Mouse (Mus musculus) embryo, embryonic 9.5 days (tissue): ENCODE results near the gene Ccdc153.
A peak's percentile ranks its signal among the peaks of the same experiment; 100 is the strongest.

ENCODE experiments used
- DNase-seq: peaks from one replicate; pipeline ENCODE4 v3.0.0-alpha.2; 2017; ENCODE audit errors: extremely low spot score

The Ccdc153 gene

DNA sequence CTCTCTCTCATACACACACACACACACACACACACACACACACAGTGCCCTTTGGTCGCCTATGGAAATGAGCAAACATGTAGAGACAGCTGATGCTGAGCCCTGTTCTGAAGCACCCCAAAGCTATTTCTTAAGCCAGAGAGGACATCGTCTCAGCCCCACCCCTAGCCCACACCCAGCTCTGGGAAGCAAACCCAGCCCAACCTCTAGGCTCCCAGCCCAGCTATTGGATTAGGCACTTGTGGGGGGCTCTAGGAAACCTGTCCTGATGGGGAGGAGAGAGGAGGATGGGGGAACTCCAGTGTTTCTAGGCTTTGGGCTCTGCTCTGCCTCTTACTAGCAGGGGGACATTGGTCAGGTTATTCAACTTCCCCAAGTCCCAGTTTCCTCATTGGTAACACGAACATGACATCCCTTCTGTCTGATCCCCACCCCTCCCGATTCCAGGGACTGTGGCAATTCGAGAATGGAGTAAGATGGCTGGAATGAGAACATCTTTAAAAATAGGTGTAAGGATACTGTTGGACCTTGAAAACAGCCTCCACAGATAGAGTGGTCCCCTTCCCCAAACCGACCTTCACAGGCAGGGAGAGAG lies 45.9 kb downstream of the Ccdc153 start:
- no peak for DNase-seq

DNA sequence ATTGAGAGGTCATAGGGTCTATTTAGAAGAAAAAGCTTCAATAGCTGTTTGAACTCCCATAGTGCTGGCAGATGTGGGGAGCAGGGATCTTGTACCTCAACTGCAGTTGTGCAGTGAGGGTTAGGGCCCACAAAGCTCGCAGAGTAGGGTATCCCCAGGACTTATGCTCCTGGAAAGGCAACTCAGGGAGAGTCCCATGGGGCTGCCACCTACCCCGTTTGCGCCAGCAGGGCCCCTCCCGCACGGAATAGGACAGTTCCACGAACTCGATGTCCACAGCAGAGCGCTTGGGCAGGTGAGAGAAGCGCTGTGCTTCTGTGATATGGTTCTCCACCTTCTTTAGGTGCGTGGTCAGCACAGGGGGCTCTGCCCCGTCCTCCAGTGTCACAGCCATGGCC lies 46.5 kb downstream of the Ccdc153 start:
- DNase-seq: no peak

DNA sequence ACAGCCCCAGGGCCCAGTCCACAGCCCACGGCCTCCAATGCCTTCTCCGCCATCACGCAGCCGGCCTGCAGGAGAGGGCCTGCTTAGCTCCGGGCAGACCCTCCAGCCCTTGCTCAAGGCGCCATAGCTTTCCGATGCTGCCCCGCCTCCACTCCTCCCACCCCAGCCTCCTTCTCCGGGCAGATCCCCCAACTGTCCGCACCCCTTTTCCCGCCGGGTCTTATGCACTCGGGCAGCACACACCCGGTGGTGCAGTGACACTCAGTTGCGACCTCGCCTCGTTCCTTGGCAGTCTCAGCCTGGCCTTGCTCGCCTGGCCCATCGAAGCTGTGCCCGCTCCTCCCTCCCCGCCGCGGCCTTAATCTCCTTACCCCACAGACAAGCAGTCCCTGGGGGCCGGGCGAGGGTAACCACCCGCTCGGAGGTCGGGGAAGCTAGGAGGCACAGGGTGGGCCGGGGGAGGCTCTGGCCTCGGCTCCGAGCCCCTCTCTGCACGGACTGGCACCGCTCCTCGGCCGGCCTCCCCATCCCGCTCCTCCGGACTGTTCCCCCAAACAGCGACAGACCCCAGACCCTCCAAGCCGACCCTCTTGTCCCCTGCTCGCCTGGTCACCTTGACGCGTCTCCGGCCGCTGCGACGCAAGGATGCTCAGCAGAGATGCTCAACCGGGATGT lies 47.1 kb downstream of the Ccdc153 start:
- DNase-seq: peak; percentile 61

DNA sequence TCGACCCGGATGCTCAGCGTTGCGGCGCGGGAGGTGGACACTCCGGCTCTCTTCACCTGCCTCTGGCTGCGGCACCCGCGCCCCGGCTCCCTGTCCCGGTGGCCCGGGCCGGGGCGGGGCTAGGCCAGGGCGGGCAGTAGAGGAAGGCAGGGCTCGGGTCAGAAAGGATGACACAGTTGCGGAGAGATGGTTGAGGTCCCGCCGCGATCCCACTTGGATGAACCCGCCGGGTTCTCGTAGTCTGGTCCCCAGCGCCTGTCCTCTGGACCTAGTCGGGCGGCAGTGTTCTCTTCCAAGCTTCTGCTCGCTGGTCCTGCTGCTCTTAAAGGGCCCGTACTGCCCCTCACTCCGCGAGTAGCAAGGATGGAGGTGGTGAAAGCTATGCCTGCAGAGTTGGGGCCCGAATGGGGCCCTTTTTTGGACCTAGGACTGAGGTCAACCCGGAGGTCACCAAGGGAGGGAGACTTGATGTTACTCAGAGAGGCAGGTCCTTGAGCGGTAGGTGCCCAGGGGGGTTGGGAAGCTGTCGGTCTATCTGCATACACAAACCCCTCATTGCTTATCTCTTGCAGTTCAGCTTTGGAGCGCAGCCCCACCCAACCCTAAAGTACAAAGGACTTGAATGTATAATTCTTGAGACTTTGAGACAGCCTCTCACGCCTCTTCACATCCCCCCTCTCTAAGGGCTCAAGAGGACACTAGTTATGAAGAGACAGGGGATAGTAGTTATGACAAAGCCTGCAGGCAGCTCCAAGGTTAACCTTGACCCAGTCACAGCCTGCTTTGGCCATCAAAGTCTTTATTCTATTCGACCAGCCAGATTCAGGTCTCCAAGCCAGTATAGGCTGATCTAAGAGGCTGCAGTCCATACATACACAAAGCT lies 47.8 kb downstream of the Ccdc153 start, which contains the start of gene Abcg4:
Gene Abcg4 (minus strand): TSS at position 540 of the 883 bp plus-strand sequence.
- peak; percentile 39 for DNase-seq

GRCm38 (mm10) chr9:44288959-44289291 lies 48.4 kb downstream of the Ccdc153 start:
- no peak for DNase-seq

DNA sequence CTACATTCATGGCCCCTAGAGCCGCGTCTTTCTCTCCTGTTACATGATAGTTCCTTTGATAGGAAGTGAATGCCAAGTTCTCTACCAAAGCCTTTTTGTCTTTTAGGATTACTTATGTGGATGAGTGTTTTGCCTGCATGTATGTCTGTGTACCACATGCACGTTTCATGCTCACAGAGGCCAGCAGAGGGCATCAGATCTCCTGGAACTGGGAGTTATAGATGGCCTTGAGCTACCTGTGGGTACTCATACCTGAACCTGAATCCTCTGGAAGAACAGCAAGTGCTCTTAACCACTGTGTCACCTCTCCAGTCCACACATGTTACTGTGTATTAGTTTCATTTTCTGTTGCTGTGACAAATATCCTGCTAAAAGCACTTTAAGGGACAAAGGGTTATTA lies 52.0 kb downstream of the Ccdc153 start:
- DNase-seq: no peak
